In genomic region chr16:38652653-38653052, GRCm38 (mm10) we compare ENCODE assay signal across 24 mouse cellular contexts.
A peak's percentile ranks its signal among the peaks of the same experiment; 100 is the strongest.
DNase-seq lines count a peak whose midpoint lies in the region; ATAC-seq lines count a peak whose summit lies in the region.
"Had no signal": no experiment of that assay in that cellular context is flagged by ENCODE, and none has a peak within 500 bp of the region (broad histone marks: within the 10 kb centered on the region; RNA-seq: fewer than 3 reads in every experiment).

No protein-coding gene starts in this region.

- peaks cover 80% of the 10 kb centered on the region for H3K4me1 ChIP-seq in heart, embryonic 13.5 days
- H3K4me1 ChIP-seq in kidney, embryonic 16.5 days (ENCODE audit: insufficient read depth, low read length): peaks cover 26% of the 10 kb centered on the region
- H3K4me1 ChIP-seq: forebrain, embryonic 15.5 days; hindbrain, embryonic 15.5 days had no signal

- H3K27me3 ChIP-seq in heart, embryonic 13.5 days (replicated peaks): no peaks in the 10 kb centered on the region
- H3K27me3 ChIP-seq in kidney, embryonic 16.5 days (ENCODE audit: insufficient read depth, low read length): no peaks in the 10 kb centered on the region
- H3K27me3 ChIP-seq: forebrain, embryonic 15.5 days; hindbrain, embryonic 15.5 days; intestine, embryonic 15.5 days; limb, embryonic 15.5 days; midbrain, embryonic 13.5 days; neural tube, embryonic 13.5 days; Patski had no signal

- ATAC-seq in CD4-positive, CD25-positive, alpha-beta regulatory T cell, adult 4 months: no peak
- ATAC-seq in heart, embryonic 13.5 days (ENCODE audit: extremely low read depth, insufficient number of reproducible peaks, low FRiP score, low TSS enrichment): no peak
- ATAC-seq in kidney, embryonic 16.5 days (ENCODE audit: low FRiP score, low TSS enrichment): no peak
- ATAC-seq: forebrain, embryonic 15.5 days; midbrain, embryonic 13.5 days; Patski had no signal

- WGBS in heart, embryonic 13.5 days: 53% methylated on average over 5 of the region's 5 CpGs
- WGBS in kidney, embryonic 16.5 days: 73% methylated on average over 5 of the region's 5 CpGs

- peak overlapping the region; percentile 77; the same call in 1 of the 2 replicates for H3K9ac ChIP-seq in heart, embryonic 13.5 days
- no peak overlapping the region for H3K9ac ChIP-seq in kidney, embryonic 16.5 days (replicated peaks; ENCODE audit: low read length)
- H3K9ac ChIP-seq: forebrain, embryonic 15.5 days; hindbrain, embryonic 15.5 days; intestine, embryonic 15.5 days; limb, embryonic 15.5 days; midbrain, embryonic 13.5 days; neural tube, embryonic 13.5 days had no signal

- H3K27ac ChIP-seq in heart, embryonic 13.5 days (replicated peaks): peak overlapping the region; percentile 97
- H3K27ac ChIP-seq in kidney, embryonic 16.5 days (ENCODE audit: low read length): peak overlapping the region; percentile 47; the same call in 1 of the 2 replicates
- H3K27ac ChIP-seq: forebrain, embryonic 15.5 days; left cerebral cortex, adult 2 months; midbrain, embryonic 13.5 days had no signal

- intact Hi-C loops in heart, postnatal 14 days (cut with DNase I): loop anchor here (2.0 kb wide), 1 partner anchor 14 kb away; no protein-coding TSS in a partner anchor
- intact Hi-C loops in left cerebral cortex, postnatal 14 days (cut with DNase I): no loop called here

- H3K36me3 ChIP-seq in heart, embryonic 13.5 days: no peaks in the 10 kb centered on the region
- H3K36me3 ChIP-seq in kidney, embryonic 16.5 days (ENCODE audit: insufficient read depth, low read length): no peaks in the 10 kb centered on the region
- H3K36me3 ChIP-seq: embryonic facial prominence, embryonic 10.5 days; forebrain, embryonic 15.5 days; G1E; hindbrain, embryonic 15.5 days; intestine, embryonic 15.5 days; limb, embryonic 15.5 days; midbrain, embryonic 13.5 days; neural tube, embryonic 13.5 days had no signal

- peak; percentile 7 for DNase-seq in CD4-positive, CD25-positive, alpha-beta regulatory T cell, adult 2 months (ENCODE audit: low read depth, low spot score)
- no peak for DNase-seq in heart, postnatal 14 days
- DNase-seq in kidney, postnatal 4 days: no peak
- peak; percentile 21 for DNase-seq in CD4-positive helper T cell, adult 2 months (ENCODE audit: low read depth, low spot score)
- DNase-seq in left cerebral cortex, postnatal 14 days (ENCODE audit: low spot score in 2 of 2): no peak
- DNase-seq: cerebellum, adult 11-12 months; cerebellum, postnatal 10 days; layer of hippocampus, adult 9-11 months; left cerebral cortex, postnatal 4 days; retina, postnatal 1 day; right cerebral cortex, postnatal 25 days had no signal

- peak overlapping the region; percentile 59 for H3K4me2 ChIP-seq in heart, embryonic 13.5 days
- H3K4me2 ChIP-seq in kidney, embryonic 16.5 days (replicated peaks; ENCODE audit: low read depth, low read length): no peak overlapping the region
- H3K4me2 ChIP-seq: forebrain, embryonic 15.5 days; hindbrain, embryonic 15.5 days; limb, embryonic 15.5 days; midbrain, embryonic 13.5 days; neural tube, embryonic 13.5 days had no signal

- no peak overlapping the region for H3K4me3 ChIP-seq in heart, embryonic 13.5 days
- H3K4me3 ChIP-seq in kidney, embryonic 16.5 days (ENCODE audit: low read length): no peak overlapping the region
- H3K4me3 ChIP-seq: embryonic facial prominence, embryonic 10.5 days; forebrain, embryonic 15.5 days; hindbrain, embryonic 15.5 days; intestine, embryonic 15.5 days; left cerebral cortex, adult 2 months; limb, embryonic 15.5 days; midbrain, embryonic 13.5 days; neural tube, embryonic 13.5 days had no signal

- no peaks in the 10 kb centered on the region for H3K9me3 ChIP-seq in heart, embryonic 13.5 days
- no peaks in the 10 kb centered on the region for H3K9me3 ChIP-seq in kidney, embryonic 16.5 days (ENCODE audit: low read length)
- H3K9me3 ChIP-seq: embryonic facial prominence, embryonic 10.5 days; forebrain, embryonic 15.5 days; G1E; hindbrain, embryonic 15.5 days; intestine, embryonic 15.5 days; limb, embryonic 15.5 days; midbrain, embryonic 13.5 days; neural tube, embryonic 13.5 days had no signal

Comparison
In these comparisons a context has a peak if more than half of its experiments do, and no peak if none do; other contexts are left out.
1. DNase-seq: peak in CD4-positive, CD25-positive, alpha-beta regulatory T cell, adult 2 months (single experiment) and CD4-positive helper T cell, adult 2 months (single experiment); none in heart, postnatal 14 days (0 of 2), kidney, postnatal 4 days (0 of 2) and left cerebral cortex, postnatal 14 days (0 of 2).